Mouse (Mus musculus) cerebellum, adult 11-12 months (tissue): ENCODE data around the gene Cuta.
A peak's percentile ranks its signal among the peaks of the same experiment; 100 is the strongest.
"Not testable (repeated sequence)": the region's sequence is repeated elsewhere in the genome, so short reads cannot be mapped to it uniquely, and the experiment has no call there.

ENCODE experiments used
- DNase-seq: peaks from one replicate; pipeline ENCODE4 v3.0.0; 2022

The Cuta gene

GRCm38 (mm10) chr17:26939178-26939972 is at the start of gene Cuta:
Gene Cuta, minus strand, starts transcription at chr17:26939569.
- DNase-seq: peak; percentile 100

- no peak for DNase-seq
Measured at GRCm38 (mm10) chr17:26985503-26986179, 46.3 kb upstream of the Cuta start.

GRCm38 (mm10) chr17:26983382-26983781 is 44.0 kb upstream of the Cuta start:
- no peak for DNase-seq

GRCm38 (mm10) chr17:26981050-26981449 is 41.7 kb upstream of the Cuta start:
- DNase-seq: no peak

GRCm38 (mm10) chr17:26979426-26979825 is 40.1 kb upstream of the Cuta start:
- DNase-seq: no peak

GRCm38 (mm10) chr17:26977354-26977753 is 38.0 kb upstream of the Cuta start:
- DNase-seq: not testable (repeated sequence)

GRCm38 (mm10) chr17:26975415-26975814 is 36.0 kb upstream of the Cuta start:
- no peak for DNase-seq

GRCm38 (mm10) chr17:26974547-26974946 is 35.2 kb upstream of the Cuta start:
- no peak for DNase-seq

GRCm38 (mm10) chr17:26972703-26973574 is 33.6 kb upstream of the Cuta start, which contains the start of gene Zbtb9:
Gene Zbtb9, plus strand, starts transcription at chr17:26973167.
- DNase-seq: peak; percentile 96

- DNase-seq: no peak
Measured at GRCm38 (mm10) chr17:26972107-26972506, 32.7 kb upstream of the Cuta start.

GRCm38 (mm10) chr17:26971247-26971905 is 32.0 kb upstream of the Cuta start:
- peak; percentile 54 for DNase-seq

GRCm38 (mm10) chr17:26970221-26970620 is 30.9 kb upstream of the Cuta start:
- no peak for DNase-seq

GRCm38 (mm10) chr17:26969257-26969656 is 29.9 kb upstream of the Cuta start:
- DNase-seq: no peak

- no peak for DNase-seq
Measured at GRCm38 (mm10) chr17:26968200-26968611, 28.8 kb upstream of the Cuta start.

- no peak for DNase-seq
Measured at GRCm38 (mm10) chr17:26967477-26967876, 28.1 kb upstream of the Cuta start.

- DNase-seq: no peak
Measured at GRCm38 (mm10) chr17:26966993-26967392, 27.6 kb upstream of the Cuta start.

GRCm38 (mm10) chr17:26961572-26962240 is 22.3 kb upstream of the Cuta start:
- DNase-seq: no peak

GRCm38 (mm10) chr17:26959815-26960214 is 20.4 kb upstream of the Cuta start:
- no peak for DNase-seq

- no peak for DNase-seq
Measured at GRCm38 (mm10) chr17:26958880-26959279, 19.5 kb upstream of the Cuta start.

- no peak for DNase-seq
Measured at GRCm38 (mm10) chr17:26957872-26958271, 18.5 kb upstream of the Cuta start.

GRCm38 (mm10) chr17:26956895-26957294 is 17.5 kb upstream of the Cuta start:
- no peak for DNase-seq

- DNase-seq: no peak
Measured at GRCm38 (mm10) chr17:26956309-26956708, 16.9 kb upstream of the Cuta start.
